Mouse (Mus musculus) cortical plate, adult 2 months (tissue): Measurements from ENCODE around the gene Ncoa1.

Source experiments
- CTCF ChIP-seq: fragments of 200-500 bp; IDR thresholded peaks from 2 replicates; pipeline ENCODE4 v1.5.1; 2011; ENCODE audit warnings: mild to moderate bottlenecking, control low read depth, low read length; ENCODE audit not compliant: insufficient read depth; ENCODE audit errors: extremely low read depth
- POLR2A ChIP-seq: fragments of 200-500 bp; IDR thresholded peaks from 2 replicates; pipeline ENCODE4 v1.6.1; 2011; ENCODE audit warnings: mild to moderate bottlenecking, low read length, control low read depth; ENCODE audit not compliant: insufficient read depth; ENCODE audit errors: extremely low read depth

- no peak for TF ChIP-seq CTCF
- no peak for TF ChIP-seq POLR2A
These were observed 45.0 kb downstream of the Ncoa1 start for GRCm38 (mm10) chr12:4431978-4432377.
